Mouse (Mus musculus): ENCODE data around the gene Tmigd1.

GRCm38 (mm10) chr11:76894240-76894639 is 7.7 kb upstream of the Tmigd1 start:
- TF ChIP-seq CTCF (IDR thresholded peaks at IDR 0.05): peak; percentile 92
- TF ChIP-seq POLR2A (IDR thresholded peaks at IDR 0.05; ENCODE audit: insufficient read depth, low read depth, low read length): no peak
- TF ChIP-seq EP300 (IDR thresholded peaks at IDR 0.05; ENCODE audit: insufficient read depth, low read depth, low read length): peak; percentile 91
